Mouse (Mus musculus) cerebellum, adult 18-20 months (tissue): ENCODE results near the gene Lin7b.
A peak's percentile ranks its signal among the peaks of the same experiment; 100 is the strongest.
"Not testable (repeated sequence)": the region's sequence is repeated elsewhere in the genome, so short reads cannot be mapped to it uniquely, and the experiment has no call there.

Experiments used
- DNase-seq, 2 experiments: peaks; one replicate each; pipeline ENCODE4 v3.0.0; 2021

Lin7b gene

DNA sequence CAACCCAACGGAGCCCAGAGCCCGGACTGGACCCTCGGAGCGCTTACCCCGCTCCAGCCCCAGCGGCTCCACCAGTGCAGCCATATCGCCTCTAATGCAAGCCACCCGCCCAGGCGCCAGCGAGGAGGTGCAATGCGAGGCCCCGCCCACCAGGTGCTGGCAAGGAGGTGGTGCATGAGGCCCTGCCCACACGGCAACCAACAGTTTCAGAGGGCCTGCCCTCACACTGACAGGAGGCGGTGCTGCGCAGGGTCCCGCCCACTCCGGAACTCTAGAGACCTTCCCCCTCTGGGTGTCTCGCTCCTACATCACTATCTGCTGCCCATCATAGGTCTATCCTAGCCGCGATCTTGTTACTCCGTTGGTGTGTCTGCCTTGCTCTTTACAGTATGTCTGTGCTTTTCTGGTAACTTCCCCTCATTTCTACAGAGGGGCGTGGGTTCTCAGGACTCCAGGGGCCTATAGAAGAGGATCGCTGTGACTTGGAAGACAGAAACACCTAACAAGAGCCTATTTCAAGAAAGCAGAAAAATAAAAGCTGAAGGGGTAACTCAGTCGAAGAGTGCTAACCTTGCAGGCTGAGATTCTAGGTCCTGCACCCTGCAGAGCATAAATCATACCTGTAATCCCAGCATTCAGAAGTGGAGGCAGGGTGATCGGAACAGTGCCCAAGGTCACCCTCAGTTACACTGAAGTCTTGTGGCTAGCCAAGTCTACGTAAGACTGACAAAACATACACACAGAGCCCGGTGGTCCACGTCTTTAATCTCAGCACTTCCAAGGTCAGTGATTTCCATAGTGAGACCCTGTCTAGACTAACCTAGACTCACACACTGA lies at the start of gene Lin7b:
Gene Lin7b (minus strand): TSS at position 109 of the 837 bp plus-strand sequence.
- DNase-seq = peak; percentile 89 to 91

DNA sequence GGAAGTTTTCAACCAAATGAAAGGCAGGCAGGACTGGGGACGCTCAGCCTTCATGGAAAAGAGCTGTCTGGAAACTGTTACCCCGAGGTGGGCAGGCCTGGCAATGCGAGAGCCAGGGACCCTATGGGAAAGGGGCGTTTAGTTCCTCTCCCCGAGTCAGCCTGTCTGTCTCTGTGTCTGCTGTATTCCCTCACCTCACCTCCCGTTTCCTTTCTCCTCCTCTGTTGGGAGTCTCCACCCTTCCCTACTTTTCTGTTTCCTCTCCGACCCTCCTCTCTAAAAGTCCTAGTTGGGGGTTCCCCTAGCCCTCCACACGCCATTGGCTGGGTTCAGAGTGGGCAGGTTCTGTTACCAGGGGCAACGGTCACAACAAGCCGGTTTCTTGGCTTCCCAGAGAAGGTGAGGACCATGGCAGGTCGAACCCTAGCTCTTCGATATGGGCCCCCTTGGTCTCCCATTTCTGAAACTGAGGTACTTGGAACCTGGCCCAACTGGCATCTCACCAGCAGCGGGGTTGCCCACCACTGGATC lies 47.6 kb upstream of the Lin7b start:
- DNase-seq = no peak

DNA sequence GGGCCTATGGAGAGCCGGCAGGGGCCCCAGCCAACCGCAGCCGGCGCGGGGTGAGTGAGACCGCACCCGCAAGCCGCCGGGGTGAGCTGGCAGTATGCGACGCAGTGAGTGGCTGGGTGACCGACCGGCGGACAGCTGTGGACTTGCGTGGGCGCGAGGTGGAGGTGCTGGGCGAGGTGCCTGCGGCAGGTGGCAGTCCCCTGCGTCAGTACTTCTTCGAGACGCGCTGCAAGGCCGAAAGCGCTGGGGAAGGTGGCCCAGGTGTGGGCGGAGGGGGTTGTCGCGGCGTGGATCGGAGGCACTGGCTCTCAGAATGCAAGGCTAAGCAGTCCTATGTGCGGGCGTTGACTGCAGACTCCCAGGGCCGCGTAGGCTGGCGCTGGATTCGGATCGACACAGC lies 45.3 kb upstream of the Lin7b start:
- peak in 1 of 2 experiments; percentile 17 for DNase-seq

DNA sequence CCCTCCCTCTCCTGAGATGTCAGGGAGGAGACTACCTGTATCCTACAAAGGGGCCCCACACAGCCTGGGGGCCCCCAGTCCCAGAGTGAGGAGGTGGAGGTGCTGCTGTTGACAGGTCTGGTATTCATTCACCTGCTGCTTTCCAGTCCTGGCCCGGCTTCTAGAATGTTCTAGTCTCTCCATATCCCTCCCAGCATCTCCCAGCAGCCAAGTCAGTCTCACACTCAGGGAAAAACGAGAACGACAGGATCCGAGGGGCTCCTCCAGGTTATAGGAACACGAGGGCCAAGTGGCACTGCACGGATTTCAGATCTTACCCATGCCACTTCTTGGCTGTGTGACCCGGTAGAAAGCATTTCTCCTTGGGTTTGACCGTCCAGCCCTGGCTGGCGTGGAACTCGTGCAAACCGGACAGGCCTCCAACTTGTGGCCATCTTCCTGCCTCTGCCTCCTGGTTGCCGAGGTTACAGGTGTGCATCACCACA lies 44.4 kb upstream of the Lin7b start:
- DNase-seq = no peak

DNA sequence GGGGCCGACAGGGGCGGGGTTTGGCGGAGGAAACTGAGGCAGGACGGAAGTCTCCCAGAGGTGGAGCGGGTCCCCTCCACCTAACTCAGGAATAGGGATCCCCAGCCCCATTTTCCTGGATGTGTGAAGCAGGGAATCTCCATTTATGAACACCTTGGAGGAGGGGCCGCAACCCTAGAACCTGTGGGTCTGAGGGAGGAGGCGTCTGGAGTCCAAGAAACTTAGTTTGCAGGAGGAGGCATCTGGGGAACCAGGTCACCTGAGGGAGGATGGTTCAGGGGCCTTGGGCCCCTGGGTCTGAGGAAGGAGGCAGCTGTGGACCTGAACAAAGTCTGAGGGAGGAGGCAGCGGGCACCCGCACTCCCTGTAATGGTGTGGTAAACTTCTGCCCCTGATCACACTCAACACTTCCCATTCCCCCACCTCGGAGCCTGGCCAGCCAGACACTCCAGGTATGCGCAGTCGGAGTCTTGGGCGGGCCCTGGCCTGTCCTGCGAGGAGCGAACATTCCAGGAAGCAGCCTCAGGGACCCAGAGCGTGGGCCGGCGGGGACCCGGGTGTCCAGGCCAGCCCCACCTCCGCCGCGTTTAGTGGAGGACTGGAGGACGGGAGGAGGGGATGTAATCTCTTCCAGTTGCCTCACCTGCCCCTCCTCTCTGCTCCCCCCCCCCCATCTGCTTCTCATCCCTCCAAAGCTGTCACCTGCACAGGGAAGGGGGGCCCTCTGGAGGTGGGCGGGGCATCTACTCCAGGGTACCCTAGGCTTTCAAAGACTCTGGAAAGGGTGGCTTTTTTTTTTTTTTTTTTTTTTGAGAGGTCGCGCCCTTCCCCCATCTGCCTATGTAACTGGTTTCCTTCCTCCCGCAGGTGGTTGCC lies 43.7 kb upstream of the Lin7b start:
- DNase-seq = no peak

DNA sequence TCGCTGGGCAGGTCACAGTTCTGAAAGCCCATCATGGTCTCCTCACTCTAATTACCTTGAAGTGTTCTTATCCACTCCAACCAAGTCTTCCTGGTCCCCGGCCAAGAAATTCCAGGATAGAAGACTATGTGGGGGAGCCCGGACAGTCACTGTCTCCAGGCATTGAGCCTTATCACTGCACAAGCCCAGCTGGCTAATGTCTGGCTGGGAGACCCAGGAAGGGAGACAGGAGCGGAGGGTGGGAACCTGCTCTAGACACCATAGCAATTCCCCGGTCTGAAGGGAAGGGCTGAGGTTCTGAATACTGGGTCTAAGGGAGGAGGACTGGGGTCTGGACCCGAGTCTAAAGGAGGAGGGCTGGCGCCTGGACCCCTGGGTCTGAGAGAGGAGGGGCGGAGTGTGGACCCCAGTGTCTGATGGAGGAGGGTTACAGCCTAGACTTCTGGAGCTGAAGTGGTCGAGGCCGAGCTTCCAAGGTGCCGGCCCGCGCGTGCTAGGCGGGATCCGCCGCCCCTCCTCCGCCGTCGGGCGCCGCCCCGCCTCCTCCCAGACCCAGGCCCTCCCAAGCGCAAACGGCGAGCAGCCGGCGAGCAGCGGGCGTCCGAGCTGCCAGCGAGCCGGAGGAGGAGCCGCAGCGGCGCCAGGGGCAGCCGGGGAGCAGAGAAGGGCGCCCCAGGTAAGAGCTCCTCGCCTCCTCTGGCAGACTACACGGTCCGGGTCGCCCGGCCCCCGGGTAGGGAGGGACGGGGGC lies 42.9 kb upstream of the Lin7b start, which contains the start of gene Ntf5:
Gene Ntf5 (plus strand): TSS at position 583 of the 751 bp plus-strand sequence.
- DNase-seq = peak in 1 of 2 experiments; percentile 9

DNA sequence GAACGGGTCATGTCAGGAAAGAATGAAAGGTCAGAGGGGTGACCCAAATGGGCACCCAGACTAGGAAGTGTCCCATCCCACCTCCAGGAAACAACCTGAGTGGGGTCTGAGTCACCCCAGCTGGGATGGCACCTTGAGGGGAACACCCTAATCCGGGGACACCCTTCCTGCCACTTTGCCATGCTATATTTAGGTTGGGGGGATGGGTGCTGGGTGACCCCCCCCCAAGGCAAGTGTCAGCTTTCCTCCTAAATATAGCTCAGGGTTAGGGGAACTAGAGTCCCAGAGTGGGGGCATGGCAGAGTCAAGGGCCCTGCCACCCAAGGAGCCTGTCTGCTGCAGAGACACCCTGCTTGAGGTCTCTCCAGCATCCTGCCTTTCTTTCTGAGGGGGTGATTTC lies 42.0 kb upstream of the Lin7b start:
- no peak for DNase-seq

DNA sequence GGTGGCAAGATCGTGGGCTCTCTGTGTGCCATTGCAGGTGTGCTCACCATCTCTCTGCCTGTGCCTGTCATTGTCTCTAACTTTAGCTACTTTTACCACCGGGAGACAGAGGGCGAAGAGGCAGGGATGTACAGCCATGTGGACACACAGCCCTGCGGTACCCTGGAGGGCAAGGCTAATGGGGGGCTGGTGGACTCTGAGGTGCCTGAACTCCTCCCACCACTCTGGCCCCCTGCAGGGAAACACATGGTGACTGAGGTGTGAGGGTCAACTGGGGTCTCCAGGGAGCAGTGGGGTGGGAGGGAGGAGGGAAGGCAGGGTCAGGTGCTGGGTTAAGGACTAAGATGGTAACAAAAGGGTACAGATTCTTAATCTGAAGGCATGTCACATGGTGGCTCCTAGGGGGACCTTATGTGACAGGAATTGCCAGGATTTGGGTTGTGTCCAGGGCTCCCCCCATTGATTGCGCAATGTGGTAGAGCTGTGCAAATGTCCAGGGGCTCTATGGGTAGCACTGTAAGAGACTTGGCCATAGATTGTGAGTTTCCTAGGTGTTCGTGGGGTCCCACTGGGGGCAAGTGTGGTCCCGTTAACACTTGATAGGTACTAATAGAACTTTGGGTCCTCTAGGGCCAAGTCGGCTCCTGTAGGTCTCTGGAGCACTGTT lies 39.2 kb upstream of the Lin7b start:
- no peak for DNase-seq

DNA sequence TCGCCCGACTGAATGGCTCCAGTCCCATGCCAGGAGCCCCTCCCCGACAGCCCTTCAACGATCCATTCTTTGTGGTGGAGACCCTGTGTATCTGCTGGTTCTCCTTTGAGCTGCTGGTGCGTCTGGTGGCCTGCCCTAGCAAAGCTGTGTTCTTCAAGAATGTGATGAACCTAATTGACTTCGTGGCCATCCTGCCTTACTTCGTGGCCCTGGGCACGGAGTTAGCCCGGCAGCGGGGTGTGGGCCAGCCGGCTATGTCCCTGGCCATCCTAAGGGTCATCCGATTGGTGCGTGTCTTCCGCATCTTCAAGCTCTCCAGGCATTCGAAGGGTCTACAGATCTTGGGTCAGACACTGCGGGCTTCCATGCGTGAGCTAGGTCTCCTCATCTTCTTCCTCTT lies 38.6 kb upstream of the Lin7b start:
- no peak for DNase-seq

DNA sequence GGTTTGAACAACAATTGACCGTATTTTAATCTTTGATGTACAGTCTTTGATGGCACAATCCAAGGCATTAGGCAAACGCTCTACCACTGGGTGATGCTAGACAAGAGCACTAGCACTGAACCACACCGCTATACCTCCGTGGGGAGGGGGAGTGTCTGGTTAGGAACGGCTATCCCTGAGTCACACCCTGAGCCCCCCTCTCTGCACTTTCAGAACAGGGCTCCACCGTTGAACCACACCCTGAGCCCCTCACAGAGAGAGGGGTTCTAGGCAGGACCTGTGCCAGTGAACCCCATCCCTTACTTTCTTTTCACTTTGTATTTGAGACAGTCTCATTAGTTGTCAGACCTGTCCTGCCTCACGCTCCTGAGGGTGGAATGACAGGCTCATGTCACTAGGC lies 38.0 kb upstream of the Lin7b start:
- DNase-seq = no peak

DNA sequence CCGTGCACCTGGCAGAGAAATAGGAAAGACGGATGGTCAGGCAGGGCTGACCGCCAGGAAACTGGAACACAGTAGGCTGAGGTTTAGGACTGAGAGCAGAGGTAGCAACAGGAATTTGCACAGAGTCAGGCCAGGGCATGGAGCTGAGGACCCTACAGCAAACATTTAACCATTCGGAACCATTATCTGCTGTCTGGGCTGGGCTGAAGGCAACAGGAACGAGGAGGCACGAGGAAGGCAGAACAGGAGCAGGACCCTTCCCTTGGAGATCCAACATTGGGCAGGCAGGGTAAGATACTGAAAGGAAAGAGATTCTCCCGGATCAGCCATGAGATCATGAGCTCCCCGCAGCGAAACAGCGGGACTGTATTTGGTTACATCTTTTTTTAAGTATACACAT lies 37.5 kb upstream of the Lin7b start:
- DNase-seq = no peak

DNA sequence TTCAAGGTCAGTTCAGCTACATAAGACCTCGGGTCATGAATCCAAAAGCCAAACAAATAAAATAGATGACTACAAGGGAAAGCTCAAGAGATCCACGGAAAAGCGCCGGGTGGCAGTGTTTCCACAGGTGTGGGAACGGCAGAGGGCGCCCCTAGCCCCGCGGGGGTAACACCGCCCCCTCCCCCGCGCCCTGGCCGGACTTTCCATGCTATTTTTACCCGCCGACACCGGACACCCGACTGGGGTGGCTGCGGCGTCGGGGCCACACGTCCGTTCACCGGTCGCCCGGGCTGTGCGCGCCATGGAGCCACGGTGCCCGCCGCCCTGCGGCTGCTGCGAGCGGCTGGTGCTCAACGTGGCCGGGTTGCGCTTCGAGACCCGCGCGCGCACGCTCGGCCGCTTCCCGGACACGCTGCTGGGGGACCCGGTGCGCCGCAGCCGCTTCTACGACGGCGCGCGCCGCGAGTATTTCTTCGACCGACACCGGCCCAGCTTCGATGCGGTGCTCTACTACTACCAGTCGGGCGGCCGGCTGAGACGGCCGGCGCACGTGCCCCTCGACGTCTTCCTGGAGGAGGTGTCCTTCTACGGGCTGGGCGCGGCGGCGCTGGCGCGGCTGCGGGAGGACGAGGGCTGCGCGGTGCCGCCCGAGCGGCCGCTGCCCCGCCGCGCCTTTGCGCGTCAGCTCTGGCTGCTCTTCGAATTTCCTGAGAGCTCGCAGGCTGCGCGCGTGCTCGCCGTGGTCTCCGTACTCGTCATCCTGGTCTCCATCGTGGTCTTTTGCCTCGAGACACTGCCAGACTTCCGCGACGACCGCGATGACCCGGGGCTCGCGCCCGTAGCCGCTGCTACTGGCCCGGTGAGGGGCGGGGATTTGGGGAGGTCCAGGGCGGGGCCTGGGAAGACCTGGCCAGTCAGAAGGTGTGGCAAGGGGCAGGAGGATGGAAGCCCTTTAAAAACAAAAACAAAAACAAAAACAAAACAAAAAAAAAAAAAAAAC lies 36.1 kb upstream of the Lin7b start:
- no peak for DNase-seq

DNA sequence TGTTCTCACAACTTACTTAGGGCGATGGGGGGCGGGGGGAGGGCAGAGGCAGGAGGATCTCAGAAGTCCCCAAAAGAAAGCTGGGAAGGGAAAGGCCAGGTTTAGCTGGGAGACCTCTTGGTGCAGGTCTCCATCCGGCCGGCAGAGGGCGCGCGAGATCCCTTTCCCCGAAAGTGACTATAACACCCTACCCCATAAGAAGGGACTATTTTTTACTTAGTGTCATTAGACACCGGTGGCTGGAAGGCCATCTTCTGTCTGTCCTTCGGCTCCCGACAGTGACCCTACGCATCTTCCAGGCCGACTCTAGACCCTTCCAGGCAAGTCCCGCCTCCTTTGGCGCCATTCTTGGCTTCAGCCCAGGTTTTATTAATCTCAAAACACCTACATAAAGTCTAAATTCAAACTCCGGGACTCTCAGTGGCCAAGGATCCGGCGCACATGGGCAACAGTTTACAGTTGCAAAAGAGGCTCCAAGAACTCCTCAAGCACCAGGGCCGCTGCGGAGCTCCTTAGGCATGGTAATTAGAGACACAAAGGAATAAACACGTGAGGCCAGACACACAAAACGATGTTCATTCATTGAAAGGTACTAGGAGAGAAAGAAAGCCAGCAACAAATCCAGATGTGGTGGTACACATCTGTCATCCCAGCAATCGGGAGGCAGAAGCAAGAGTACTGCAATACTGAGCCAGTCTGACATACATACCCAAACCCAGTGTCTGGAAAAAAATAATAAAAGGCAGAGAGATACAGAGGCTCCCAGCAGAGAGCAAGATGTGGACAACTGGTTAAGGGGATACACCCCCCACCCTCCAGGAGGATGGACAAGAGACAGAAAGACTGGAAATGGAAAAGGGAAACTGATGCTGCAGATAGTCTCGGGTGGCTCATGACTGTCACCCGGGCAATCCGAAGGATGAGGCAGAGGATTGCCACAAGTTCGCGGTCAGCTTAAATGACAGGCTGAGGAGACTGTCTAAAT lies 35.0 kb upstream of the Lin7b start, which contains the start of gene Kcna7:
Gene Kcna7 (plus strand): TSS at position 563 of the 985 bp plus-strand sequence.
- peak; percentile 76 to 79 for DNase-seq

DNA sequence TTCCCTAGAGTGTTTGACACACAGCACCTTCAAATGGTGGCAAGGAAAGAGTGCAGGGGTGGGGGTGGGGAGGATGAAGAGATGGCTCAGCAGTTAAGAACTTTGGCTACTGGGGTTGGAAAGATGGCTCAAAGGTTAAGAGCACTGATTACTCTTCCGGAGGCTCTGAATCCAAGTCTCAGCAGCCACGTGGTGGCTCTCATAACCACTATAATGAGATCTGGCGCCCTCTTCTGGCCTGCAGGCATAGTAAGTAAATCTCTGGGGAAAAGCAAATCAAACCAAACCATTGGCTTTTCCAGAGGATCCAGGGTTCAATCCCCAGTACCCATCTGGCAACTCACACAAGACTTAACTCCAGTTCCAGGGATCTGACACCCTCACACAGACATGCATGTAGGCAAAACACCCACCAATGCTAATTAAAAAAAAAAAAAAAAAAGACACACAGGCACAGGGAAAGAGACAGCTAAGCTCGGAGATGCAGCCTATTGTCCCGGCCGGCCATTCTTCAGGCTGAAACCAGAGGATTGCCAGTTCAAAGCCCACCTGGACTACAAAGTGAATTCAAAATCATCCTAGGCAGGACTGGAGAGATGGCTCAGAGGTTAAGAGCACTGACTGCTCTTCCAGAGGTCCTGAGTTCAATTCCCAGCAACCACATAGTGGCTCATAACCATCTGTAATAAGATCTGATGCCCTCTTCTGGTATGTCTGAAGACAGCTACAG lies 33.3 kb upstream of the Lin7b start:
- DNase-seq = peak; percentile 53 to 65

DNA sequence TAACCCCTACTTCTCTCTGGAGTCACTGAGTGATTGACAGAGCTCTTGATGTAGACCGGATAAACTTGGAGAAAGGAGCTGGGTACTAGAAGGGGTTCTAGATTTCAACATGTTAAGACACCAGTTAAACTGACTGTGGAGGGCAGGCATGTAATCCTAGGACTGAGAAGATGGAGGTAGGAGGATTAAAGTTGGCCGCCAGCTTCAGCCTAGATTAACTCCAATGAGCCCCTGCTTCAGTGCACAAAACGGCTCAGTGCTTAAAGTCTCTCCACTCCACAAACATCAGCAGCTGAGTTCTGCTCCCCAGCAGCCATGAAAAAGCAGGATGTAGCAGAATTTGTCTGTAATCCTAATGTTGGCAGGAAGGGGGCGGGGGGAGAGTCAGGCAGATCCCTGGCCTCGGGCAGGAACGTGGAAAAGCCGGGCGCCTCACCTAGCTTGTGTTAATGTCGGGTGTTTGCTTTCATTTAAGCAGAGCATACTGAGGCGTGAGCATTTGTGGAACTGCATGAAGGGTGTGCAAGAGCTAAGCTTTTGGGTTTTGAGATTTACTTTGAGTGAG lies 31.2 kb upstream of the Lin7b start:
- DNase-seq = no peak

DNA sequence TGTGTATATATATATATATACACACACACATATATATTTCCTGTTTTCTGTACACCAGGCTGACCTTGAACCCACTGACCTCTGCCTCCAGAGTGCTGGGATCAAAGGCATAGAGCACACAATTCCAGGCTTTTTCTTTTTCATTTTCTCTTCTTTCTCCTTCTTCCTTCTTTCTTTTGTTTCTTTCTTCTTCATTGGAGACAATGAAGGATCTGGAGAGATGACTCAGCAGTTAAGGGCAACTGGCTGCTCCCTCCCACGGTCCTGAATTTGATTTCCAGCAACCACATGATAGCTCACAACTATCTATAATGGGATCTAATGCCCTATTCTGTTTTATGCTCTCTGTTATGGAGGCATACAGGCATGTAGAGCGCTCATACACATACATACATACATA lies 26.4 kb upstream of the Lin7b start:
- DNase-seq = no peak

DNA sequence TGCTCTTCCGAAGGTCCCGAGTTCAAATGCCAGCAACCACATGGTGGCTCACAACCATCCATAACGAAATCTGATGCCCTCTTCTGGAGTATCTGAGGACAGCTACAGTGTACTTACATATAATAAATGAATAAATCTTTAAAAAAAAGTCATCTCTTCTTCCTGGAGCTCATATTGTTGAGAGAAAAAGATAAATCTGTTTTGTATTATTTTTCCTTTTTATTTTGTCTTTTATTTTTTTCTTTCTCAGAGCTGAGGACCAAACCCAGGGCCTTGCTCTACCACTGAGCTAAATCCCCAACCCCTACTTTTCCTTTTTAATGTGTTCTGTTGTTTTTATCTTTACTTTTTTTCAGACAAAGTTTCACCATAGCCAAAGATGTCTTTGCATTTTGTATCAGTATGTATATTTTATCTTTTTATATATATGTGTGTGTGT lies 26.0 kb upstream of the Lin7b start:
- not testable (repeated sequence) for DNase-seq
